Mouse (Mus musculus) B cell, adult 2 months (primary cell): ENCODE measurements around the gene Trim41.
"Not testable (repeated sequence)": the region's sequence is repeated elsewhere in the genome, so short reads cannot be mapped to it uniquely, and the experiment has no call there.

ENCODE experiments used
- DNase-seq, 2 experiments: peaks; one replicate each; pipeline ENCODE4 v3.0.0; 2022

Trim41 gene

DNA sequence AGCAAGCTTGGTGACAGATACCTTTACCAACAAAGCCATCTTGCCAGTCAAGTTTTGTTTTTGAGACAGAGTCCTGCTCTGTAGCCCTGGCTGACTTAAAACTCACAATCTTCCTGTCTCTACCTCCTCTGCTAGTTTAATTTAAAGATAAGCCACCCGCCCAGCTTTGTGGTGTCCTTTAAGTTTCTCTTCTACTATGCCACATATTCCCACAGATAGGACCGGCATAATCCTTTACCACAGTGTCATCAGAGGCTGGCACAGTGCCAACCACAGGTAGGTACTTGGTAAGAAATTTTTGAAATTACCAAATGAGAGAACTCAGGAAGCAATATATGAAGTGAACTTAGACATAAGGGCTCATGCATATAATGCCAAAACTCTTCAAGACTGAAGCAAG is 7.0 kb downstream of the Trim41 start:
- DNase-seq = no peak

DNA sequence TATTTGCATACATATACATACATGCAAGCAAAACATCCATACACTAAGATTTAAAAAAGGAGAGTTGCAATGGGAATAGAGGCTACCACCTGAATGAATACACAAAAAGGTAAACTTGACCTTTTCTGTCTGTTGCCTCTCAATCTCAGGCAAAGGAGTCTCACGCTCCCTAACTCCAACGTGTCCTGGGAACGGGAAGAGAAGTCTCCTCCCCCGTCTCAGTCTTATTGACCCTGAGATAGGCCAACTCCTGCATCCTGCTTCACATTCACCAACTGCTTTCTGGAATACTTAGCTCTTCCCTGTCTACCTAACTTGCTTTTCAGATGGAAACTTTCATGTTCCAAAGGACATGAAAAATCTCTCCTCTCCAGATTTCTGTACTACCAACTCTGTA is 7.7 kb downstream of the Trim41 start:
- no peak for DNase-seq

DNA sequence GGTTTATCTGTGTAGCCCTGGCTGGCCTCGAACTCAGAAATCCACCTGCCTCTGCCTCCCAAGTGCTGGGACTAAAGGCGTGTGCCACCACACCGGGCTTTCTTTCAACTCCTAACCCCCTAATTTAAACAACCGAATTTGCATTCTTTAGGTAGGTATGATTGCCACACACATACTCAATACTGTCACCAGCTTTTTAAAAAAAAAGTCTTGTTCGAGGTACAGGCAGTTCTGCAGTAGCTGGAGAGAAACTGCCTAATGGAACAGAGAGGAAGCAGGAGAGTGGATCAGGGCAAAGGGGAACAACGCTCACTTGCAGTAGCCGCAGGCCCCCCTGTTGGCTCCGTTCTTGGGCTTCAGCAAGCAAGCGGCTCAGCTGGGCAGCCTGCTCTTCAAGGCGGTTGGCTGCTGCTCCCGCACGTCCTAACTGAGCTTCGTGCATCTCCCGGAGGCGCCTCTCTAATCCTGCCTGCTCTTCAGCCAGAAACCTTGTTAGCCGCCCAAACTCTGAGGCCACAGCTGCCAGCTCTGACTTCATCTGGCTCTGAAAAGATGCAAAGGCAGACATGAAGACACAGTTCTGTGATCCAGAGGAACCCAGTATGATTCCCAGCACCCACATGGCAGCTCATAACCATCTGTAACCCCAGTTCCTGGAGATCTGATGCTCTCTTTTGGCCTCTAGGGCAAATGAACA is 8.3 kb downstream of the Trim41 start:
- no peak for DNase-seq

DNA sequence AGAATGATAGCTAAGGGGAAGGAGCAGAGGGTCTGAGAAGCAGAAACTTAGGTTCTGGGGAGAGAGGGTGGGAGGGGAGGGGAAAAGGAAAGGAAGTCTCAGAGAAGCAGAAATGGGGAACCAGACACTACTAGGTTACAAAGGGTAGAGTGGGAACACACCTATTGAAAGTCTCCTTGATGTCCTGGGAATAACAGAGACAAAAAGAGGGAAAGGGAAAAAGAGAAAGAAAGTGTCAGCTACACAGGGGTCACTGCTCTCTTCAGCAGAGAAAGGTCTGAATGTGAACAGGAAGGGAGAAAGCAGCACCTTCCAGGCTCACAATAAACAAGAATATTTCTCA is 8.9 kb downstream of the Trim41 start:
- DNase-seq = no peak

DNA sequence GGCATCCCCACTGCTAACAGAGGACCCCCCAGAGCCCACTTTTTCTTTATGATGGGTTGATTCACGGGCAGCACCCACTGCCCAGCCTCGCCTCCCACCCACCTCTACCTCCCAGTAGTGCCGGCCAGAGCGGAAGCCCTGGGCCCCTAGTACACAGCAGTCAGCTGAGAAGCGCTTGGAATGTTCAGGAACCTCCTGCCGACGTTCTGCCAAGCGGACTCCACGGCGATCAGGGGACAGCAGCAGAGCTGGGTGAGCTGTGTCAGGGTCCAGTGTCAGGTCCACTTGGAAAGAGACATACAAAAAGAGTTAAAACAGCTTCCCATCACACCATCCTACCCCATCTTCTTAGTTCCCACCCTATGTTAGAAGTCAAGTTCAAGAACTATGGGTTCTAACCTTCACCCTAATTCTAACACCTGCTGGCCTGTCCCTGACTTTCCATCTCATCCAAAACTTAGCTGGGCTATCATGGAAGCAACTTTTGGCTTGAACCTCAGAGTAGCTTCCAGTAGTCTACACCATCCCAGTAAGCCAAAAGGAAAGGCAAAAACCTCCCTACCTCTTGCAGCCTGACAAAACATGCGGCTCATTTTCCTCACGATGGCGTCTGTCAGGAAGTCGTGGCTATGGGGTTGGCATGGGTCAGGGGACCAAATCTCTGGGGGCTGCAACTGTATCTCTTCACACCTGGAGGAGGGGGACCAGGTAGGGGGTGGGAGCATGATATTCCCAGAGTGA is 9.4 kb downstream of the Trim41 start:
- DNase-seq = no peak

DNA sequence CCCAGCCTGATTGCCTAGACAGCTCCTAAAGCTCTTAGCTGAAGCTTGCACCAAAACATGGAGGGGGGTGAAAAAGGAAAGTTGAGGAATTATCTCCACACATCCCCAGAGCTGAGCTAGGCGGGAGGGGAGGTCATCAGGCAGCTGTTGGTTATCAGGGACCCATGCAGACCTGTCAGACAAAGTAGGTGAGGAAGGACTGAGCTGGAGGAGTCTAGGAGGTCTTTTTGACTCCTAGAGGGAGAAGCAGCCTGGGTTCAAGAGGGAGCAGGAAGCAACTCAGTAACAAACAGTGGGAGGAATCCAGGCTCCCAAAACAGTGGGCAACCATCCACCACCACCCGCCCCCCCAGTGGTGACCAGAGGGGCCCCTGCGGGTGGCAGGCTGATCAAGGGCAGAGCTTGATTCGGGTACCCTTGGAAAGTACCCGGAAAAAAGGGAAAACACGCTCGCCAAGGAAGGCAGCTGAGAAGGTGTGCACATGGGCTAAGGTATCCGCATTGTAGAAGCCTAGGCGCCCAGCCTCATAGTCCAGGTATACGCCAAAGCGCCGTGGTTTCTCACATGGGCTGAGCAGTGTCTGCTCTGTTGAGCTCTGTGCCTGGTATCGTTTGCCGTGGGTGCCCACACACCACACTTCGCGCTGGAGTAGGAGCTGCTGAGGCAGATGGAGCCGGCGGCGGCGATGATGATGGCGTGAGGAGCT is 10.1 kb downstream of the Trim41 start:
- DNase-seq = no peak

DNA sequence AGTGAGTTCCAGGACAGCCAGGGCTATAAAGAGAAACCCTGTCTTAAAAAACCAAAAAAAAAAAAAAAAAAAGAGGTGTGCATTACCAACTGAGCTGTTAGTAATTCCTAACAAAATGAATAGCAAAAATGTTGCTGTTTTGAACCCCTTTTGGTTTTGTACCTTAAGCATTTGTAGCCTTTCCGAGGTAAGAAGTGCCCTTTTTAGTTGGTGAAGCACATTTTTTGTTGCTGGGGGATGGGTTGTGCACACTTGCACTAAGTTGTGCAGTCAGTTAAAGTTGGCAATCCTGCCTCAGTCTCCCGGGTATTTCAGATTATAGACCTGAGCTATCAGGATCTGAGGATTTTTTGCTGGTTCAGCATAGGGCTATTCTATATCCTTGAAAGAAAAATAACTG is 12.2 kb downstream of the Trim41 start:
- DNase-seq = no peak

DNA sequence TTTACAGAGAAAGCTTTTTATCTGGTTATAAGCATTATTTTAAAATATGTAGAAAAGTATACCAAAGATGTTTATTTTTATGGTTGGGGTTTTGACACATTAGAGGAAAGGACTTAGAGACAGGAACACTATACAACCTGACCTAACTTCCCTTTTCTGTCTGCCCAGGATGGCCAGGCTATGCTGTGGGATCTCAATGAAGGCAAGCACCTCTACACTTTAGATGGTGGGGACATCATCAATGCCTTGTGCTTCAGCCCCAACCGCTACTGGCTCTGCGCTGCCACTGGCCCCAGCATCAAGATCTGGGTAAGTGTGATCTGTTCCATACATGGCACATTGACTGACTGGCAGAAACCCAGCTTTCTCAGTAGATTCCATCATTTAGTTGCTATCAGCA is 13.2 kb downstream of the Trim41 start:
- no peak for DNase-seq

DNA sequence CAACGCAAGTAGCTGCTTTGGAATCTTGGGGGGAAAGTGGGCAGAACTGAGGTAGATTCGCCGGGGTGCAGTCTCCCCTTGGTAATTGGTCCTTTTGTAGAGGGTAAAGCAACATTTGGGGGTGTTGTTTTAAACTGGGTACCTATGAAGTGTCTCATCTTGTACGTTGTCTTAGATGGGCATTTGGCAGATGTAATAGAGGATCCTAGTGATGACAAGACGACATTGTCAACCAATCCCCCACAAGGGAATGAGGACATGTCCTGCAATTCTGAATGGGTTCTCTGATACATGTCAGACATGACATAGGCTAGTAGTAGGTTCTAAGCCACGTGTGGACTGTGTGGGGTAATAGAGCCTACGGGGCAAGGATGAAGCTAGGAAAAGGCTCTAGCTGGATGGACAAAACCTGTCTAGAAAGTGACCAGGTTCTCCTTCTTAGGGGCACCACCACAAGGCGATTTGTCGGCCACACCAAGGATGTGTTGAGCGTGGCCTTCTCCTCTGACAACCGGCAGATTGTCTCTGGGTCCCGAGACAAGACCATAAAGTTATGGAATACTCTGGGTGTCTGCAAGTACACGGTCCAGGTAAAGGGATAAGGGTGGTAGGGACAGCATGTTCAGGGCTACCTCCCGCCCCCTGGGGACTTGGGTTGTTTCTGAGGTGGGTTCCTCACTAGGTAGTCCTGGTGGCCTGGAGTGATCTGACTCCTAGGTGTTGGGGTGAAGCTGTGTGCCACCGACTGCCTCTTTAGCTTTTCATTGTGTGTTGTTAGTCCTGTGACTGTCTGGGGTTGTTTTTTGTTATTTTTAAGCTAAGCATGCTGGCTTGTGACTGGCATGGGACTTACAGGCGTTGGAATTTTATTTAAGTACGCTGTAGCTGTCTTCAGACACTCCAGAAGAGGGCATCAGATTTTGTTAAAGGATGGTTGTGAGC is 15.1 kb downstream of the Trim41 start:
- DNase-seq = no peak

DNA sequence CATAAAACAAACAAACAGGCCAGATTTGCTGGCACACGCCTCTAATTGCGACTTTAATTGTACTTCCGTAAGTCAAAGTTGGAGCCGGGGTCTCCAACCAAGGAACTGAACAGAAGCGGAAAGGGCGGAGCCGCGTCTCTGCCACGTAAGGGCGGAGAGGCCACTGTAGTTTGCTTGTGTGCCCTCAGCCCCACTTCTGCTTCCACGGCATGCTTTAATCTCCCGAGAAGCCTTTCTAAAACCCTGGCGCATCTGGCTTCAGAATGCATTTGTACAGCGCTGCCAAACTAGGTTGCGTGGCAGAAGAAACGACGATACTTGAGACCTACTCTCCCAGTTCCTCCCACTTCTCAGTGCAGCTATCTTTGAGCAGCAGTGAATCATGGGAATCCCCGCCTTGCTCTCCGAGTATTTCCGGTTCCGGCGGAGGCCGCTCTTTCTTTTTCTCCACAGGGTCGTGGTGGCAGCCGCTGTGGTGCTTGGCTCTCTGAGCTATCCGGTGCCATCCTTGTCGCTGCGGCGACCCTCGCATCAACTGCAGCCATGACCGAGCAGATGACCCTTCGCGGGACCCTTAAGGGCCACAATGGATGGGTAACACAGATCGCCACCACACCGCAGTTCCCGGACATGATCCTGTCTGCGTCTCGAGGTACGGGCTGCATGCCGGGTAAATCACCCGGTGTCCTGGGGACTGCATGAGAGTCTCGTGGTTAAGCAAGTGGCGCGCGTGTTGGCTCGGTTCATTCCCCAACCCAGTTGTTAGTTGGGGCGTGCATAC is 17.0 kb downstream of the Trim41 start, which contains the start of gene Rack1:
Gene Rack1 (plus strand): TSS at position 412 of the 781 bp plus-strand sequence.
- peak; percentile 91 to 93 for DNase-seq

DNA sequence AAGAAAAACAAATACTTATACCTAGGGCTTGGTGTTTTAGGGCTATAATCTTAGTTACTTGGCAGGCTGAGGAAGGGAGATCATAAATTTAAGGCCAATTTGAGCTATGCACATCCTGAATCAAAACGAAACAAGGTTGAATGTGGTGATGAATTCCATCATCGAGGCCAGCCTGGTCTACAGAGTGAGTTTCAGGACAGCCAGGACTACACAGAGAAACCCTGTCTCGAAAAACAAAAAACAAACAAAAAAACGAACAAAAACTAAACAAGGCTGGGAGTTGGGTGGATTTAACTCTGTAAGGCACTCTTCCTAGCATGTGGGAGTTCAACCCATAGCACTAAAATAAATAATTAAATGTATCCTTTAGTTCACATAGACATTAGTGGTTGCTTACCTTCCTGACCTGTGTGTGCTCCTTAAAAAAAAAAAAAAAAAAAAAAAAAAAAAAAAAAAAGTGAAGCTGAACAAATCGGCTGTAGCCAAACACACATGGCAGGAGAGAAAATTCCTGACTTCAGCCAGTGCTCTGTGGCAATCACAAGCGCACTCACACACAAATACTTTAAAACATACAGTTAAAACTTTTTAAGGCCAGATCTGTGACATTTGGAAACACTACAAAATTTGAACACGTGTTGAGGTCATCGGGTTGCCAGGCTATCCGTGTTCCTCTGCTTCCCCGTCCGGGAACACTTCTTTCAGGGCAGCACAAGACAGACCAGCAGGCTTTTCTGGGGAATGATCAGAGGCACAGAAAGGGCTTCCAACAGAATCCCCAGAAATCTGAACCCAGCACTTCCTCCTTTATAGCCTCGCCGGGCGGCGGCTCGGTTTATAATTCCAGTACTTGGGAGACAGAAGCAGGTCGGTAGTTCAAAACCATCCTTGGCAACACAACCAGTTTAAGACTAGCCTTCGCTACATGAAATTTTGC is 17.9 kb downstream of the Trim41 start:
- no peak for DNase-seq

DNA sequence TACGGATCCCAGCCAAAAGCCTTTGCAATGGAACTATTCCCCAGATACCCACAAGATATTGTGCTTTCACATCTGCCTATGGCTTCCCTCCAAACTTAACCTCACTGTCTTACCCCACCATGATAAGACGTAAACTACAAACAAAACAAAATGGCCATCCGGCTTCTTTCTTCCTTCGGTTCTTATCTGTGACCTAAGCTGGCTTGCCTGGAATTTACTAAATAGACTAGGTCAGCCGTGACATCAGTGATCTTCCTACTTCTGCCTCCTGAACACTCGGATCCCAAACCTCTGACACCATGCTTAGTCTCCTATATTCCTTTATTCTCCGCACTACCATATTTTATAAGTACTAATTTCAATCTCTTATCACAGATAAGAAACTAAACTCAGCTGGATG is 18.8 kb downstream of the Trim41 start:
- no peak for DNase-seq

DNA sequence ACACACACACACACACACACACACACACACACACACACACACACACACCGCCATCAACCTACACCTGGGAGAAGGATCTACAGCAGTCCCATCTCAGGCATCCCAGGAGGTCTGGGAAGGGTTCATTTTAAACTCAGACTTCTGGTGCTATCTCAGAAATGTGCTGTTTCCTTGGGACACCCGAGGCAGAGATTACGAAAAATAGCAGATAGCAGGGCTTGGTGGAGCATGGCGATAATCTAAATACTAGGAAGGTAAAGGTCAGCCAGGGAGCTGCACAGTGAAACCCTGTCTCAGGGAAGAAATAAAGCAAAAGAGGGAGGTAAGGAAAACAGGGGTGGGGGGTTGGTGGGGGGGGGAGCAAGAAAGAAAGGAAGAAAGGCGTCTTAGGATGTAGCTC is 19.9 kb downstream of the Trim41 start:
- no peak for DNase-seq

DNA sequence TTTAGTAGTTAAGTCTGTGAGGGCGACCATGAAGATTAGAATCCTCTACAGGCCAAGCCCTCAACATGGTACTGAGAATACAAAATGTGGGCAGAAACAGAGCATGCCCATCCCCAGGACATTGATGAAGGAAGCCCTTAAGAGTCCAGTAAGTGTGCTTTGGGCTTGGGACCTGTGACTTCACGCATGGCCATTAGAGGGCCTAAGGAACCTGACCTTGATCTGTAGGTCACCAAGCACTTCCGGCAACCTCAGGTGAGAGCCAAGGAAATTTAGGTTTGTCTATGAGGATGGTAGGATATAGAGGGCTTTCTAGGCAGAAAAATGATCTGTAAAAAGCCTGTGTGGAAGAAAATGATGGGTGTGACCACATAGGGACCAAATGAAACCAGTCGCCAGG is 20.9 kb downstream of the Trim41 start:
- no peak for DNase-seq

DNA sequence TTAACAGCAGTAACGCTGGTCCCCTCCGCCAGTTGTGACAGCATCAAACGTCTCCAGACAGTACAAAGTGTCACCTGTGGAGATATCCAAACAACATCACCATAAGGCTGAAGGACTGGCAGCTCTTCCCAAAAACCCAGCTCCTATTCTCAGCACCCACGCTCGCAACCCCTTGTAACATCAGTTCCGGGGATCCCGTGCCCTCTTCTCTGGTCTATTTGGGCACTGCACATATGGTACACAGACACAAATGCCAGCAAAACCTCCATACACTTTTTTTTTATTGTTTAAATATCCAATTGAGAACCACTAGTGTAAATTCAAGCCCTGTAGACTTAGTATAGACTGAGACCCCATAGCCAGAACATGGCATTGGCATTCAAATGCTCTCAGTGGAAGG is 21.9 kb downstream of the Trim41 start:
- peak; percentile 62 to 66 for DNase-seq

DNA sequence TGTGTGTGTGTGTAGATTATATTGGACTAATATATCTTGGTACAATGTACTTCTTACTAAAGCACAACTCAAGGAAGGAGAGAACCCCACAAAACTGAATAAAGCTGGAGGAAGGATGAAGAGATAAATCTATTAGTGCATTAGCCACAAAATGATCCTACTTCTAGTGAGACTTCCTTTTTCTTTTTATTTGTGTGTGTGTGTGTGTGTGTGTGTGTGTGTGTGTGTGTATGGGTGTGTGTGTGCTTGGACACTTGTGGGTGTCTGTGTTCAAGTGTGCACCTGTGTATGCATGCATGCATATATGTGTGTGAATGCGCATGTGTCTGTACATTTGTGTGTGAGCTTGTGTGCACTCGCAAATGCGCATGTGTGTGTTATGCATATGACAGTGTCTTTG is 24.0 kb downstream of the Trim41 start:
- DNase-seq = no peak

DNA sequence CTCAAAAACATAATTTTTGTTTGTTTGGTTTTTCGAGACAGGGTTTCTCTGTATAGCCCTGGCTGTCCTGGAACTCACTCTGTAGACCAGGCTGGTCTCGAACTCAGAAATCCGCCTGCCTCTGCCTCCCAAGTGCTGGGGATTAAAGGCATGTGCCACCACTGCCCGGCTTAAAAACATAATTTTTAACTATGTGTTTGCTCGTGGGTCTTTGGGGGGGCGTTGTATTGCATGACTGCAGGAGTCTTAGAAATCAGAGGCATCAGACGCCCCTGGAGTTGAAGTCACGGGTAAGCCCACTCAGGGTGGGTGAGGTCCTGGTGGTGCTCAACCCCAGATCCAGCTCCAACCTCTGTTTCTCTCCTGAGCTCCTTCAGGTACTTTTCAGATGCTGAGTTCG is 25.3 kb downstream of the Trim41 start:
- DNase-seq = not testable (repeated sequence)

DNA sequence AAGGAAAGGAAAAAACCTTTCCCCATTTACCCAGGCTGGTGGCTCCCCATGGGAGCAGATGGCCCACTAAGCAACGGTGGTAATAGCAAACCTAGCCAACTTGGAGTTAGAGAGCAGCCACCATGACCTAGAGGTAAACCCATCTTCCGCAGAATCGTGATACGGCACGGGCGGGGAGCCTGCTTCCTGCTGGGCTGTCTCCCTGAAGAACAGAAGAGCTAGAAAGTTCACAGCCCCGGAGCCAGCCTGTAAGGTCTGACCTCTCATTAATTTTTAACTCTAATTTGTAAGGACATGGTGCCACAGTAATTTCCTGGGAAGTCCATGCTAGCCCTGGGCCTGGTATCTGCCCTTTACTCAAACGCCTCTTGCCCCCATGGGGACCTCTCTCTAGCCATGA is 26.2 kb downstream of the Trim41 start:
- no peak for DNase-seq

DNA sequence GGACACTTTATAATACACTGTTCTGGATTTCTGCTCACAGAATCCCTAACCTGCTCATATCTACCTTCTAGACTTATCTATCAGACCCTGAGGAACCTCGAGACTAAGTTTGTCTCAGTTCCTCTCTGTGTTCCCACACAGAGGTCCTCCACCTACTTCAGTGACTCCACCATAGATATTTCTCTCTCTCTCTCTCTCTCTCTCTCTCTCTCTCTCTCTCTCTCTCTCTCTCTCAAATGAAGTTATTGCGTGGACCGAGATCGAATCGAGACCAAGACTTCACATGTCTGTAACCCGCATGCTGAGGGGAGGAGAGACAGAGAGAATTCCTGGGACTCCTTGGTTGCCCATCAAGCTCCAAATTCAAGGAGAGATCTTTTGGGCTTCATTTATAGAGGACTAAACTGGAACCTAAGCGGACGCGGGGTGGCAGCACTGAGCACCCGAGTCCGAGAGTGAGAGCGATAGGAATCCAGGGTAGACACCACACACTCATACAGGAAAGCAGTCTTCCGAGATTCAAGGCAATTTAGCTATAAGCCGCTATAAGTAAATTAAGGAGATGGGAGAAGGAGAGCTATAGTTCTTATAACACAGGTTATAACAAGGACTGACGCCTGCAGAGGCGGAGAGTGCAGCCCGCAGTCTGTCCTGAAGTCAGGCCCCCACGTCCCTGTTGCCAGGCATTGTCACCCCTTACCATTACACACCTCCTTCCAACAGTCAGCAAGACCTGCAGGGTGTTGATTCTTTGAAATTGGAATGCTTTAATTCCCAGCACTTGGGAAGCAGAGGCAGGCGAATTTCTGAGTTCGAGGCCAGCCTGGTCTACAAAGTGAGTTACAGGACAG is 27.0 kb downstream of the Trim41 start:
- DNase-seq = peak; percentile 88 to 89

DNA sequence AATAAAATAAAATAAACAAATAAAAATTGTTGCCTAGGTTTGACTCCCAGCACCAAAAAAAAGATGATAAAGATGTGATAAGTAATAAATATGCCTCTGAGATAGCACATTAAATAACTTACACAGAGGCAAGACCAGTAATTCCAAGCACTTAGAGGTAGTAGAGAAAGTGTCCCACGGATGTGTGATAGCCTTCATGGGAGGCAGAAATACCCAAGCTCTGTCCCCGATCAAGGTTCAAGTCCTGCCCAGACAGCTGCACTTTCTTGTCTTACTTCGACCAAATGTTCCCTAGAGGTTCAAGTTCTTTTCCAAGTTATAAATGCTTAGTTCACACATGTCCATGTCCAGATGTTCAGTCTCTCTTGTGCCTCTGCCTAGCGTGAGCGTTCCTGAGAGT is 27.9 kb downstream of the Trim41 start:
- no peak for DNase-seq
